Mouse (Mus musculus) splenic B cell, adult 2 months (primary cell): ENCODE measurements around the gene Zbtb26.

ENCODE experiments used
- DNase-seq: peaks from one replicate; pipeline ENCODE4 v3.0.0-alpha.2; 2011; ENCODE audit warnings: low read depth, low spot score
- H3K27me3 ChIP-seq: 2 replicates; pipeline ENCODE4 v1.6.1; 2012; ENCODE audit warnings: mild to moderate bottlenecking, low read length, moderate library complexity, mixed read lengths; ENCODE audit not compliant: control insufficient read depth, poor library complexity, insufficient read depth, severe bottlenecking
- H3K36me3 ChIP-seq: 2 replicates; pipeline ENCODE4 v1.6.1; 2012; ENCODE audit warnings: mild to moderate bottlenecking, low read length, moderate library complexity, mixed read lengths; ENCODE audit not compliant: control insufficient read depth, poor library complexity, insufficient read depth, severe bottlenecking

Zbtb26 gene

DNA sequence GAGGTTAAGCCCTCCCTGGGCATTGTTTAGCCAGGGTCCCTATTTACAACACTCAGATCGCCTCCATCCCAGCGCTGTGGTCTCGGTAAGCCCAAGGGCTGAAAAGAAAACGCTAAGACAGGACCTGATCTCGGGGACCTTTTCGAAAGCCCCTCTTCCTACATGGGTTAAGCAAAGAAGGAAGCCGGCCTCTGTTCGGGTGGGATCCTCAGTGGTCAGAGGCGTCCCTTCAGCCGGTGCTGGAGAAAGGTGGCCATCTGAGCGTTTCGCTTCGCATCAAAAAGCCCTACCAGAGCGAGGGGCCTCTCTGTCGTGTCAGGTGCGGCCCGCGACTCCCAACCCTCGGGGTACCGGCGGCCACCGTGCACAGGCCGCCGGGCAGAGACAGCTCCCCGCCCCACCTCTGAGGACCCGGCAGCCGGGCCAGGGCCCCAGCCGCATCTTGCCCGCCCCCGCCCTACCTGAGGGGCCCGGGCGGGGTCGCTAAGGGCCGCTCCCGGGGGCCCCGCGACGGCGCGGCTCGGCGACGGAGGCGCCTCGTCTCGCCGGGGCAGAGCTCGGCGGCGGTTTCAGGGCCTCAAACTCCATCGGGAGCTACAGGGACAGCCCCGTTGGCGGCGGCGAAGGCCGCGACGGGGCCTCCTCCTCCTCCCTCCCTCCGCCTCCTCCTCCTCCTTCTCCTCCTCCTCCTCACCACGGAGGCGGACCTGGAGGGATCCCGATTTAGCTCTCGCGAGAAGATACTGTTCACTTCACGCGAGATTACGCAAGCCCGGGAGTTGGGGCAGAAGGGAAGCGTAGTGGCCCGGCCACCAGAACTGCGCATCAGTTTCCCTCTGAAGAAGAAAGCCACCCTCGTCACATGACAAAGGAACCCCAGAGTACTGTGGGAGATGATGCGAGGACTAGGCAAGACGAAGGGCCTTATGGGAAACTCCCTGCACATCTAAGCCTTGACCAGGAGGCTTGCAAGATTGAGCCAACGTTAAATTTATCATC lies 20.3 kb downstream of the Zbtb26 start, which contains the start of gene Rc3h2:
Gene Rc3h2, minus strand, starts transcription at position 598 of the 999 bp plus-strand sequence.
- Histone ChIP-seq H3K36me3 (no peaks in the 10 kb centered on the region), H3K27me3 (no peaks in the 10 kb centered on the region)
- peak; percentile 97 for DNase-seq

DNA sequence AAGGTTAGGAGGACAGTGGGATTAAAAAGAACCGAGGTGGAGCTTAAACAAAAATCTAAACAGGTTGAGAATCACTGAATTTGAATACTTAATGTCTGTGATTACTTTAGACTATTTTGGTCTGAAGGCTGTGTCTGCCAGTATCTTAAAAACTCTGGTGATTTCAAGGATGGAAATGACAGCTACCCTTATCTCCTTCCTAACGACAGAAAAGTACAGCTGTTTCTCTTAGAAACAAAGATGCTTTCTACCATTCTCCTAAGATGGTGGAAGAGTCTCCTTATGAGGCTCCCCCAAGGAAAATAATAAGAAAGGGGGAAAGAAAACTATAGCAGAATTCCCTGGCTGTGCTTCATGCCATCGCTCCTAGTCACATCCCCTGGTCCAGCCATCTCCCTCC lies 21.0 kb downstream of the Zbtb26 start:
- no peak for DNase-seq
- Histone ChIP-seq H3K27me3 (no peaks in the 10 kb centered on the region), H3K36me3 (no peaks in the 10 kb centered on the region)

DNA sequence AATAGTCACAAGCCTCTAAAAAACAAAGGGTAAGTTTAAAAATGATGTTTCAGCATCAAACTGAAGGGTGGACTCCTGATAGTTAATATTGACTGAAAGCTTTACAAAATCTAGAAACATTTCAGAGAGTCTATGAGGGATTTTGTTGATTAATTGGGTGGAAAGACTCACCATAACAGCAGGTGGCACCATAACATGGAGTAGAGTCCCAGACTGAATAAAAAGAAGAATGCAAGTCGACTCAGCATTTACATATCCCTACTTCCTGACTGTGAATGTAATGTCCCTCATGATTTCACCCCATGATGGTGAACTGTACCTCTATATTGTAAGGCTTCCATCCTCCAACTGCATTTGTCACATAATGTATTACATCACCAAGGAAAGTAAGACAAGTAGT lies 47.4 kb downstream of the Zbtb26 start:
- DNase-seq = peak; percentile 41
- peaks cover 3% of the 10 kb centered on the region; the same call in 1 of the 2 replicates for H3K36me3 ChIP-seq
- no peaks in the 10 kb centered on the region for H3K27me3 ChIP-seq

DNA sequence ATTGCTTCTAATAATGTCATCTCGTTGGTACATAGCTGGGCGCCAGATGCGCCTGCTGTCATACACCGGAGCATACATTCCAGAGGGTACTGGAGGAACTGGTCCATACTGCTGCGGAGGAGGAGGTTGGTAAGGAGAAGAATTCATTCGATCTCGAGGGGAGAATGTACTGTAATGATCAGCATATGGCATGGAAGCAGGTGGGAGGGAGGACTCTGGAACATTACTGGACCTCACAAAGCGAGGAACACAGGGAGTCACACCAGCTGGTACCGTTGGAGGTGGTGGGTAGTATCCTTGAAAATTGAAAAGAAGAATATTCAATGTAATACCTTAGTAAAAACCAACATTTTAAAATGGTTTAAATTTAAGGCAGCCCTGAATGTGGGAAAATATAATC lies 60.0 kb downstream of the Zbtb26 start:
- no peak for DNase-seq
- no peaks in the 10 kb centered on the region for H3K27me3 ChIP-seq
- peaks cover 7% of the 10 kb centered on the region; the same call in 1 of the 2 replicates for H3K36me3 ChIP-seq
